Mouse (Mus musculus) limb, embryonic 15.5 days (tissue): ENCODE measurements around the gene Cfap97. TPM values are rescaled to one million over a fixed set of nuclear protein-coding genes. Genes with fewer than 3 reads are reported as not detected.
"Not testable (repeated sequence)": the region's sequence is repeated elsewhere in the genome, so short reads cannot be mapped to it uniquely, and the experiment has no call there.

Source experiments
- ATAC-seq: fragments of 200-750 bp; cut with Nextera tagmentation; 2 replicates; pipeline ENCODE4 v1.8.0; 2017; ENCODE audit warnings: low read depth, moderate TSS enrichment; ENCODE audit not compliant: insufficient number of reproducible peaks, low FRiP score, low TSS enrichment
- H3K27ac ChIP-seq: fragments of 300-500 bp; sonication (generic); 2 replicates; pipeline ENCODE4 v1.5.1; 2015; ENCODE audit warnings: moderate library complexity, mild to moderate bottlenecking, inconsistent platforms
- H3K27me3 ChIP-seq: fragments of 300-500 bp; sonication (generic); 2 replicates; pipeline ENCODE4 v1.6.1; 2015; ENCODE audit warnings: inconsistent platforms
- H3K36me3 ChIP-seq: fragments of 300-500 bp; sonication (generic); 2 replicates; pipeline ENCODE4 v1.6.1; 2015; ENCODE audit warnings: inconsistent platforms
- H3K4me1 ChIP-seq: fragments of 300-500 bp; sonication (generic); 2 replicates; pipeline ENCODE4 v1.6.1; 2015; ENCODE audit warnings: inconsistent platforms
- H3K4me2 ChIP-seq: fragments of 300-500 bp; sonication (generic); 2 replicates; pipeline ENCODE4 v1.6.1; 2015; ENCODE audit warnings: mild to moderate bottlenecking, inconsistent platforms
- H3K4me3 ChIP-seq: fragments of 300-500 bp; sonication (generic); 2 replicates; pipeline ENCODE4 v1.5.1; 2015; ENCODE audit warnings: mild to moderate bottlenecking, inconsistent platforms
- H3K9ac ChIP-seq: fragments of 300-500 bp; sonication (generic); 2 replicates; pipeline ENCODE4 v1.6.1; 2015; ENCODE audit warnings: inconsistent platforms
- H3K9me3 ChIP-seq: fragments of 300-500 bp; sonication (generic); 2 replicates; pipeline ENCODE4 v1.6.1; 2016; ENCODE audit warnings: inconsistent platforms
- WGBS: fragments of 180-500 bp; shearing (Covaris S2); methylation state at CpG from one replicate; pipeline ENCODE4 v1.1.7; 2015; 5-methylcytosine and 5-hydroxymethylcytosine counted together
- polyA plus RNA-seq: library from polyadenylated mRNA; unstranded; fragments of >200 nt; fragmentation: Nextera tagmentation; extraction: Ambion mirVana; gene quantifications from 2 replicates; pipeline ENCODE4 v1.2.1, GENCODE M21; 2015

Gene Cfap97
- 26.4 and 27.4 TPM in 2 replicates for polyA plus RNA-seq

DNA sequence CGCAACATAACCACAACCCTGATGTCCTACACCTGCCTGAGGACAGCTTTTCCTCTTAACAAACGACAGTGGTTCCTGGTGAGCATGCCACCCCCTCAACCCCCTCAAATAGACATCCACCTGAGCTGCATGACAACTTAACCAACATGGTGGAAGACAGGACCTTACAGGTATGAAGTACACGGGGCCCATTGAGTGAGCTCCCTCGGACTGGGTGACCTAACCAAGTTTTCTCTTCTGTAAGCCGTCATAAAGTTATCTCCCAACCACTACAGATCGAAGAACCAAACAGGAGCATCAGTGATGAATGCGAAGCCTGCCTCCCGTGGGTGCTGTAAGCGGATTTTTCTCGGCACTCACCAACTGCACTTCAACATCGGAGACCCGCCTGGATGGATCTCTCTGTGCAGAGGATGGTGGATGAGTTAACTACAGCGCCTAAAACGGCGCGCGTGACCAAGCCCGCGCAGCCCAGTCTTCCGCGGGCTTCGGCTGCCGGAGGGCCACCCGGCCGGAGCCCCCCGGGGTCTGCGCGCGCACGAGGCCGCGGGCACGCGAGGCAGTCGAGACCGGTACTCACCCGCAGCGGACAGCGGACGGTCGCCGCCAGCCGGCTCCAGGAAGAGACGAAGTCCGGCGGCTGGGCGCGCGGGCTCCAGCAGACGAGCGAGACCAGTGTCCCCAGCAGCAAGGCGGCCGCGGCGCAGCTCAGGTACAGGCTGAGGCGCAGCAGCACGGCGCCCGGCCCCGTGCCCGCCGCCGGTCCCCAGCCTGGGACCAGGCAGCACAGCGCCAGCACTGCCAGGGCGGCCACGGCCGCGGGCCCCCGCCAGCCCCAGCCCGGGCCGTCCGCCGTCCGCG lies at the start of gene Cfap97:
Cfap97 (plus strand) TSS at position 570 of the 861 bp plus-strand sequence.
- no peaks in the 10 kb centered on the region for H3K9me3 ChIP-seq
- H3K4me1 ChIP-seq, result peaks cover 17% of the 10 kb centered on the region
- no peaks in the 10 kb centered on the region for H3K36me3 ChIP-seq
- peak within 1 kb of the TSS; percentile 64 for H3K27ac ChIP-seq
- H3K27me3 ChIP-seq, result peaks cover 2% of the 10 kb centered on the region; the same call in 1 of the 2 replicates
- peak within 1 kb of the TSS; percentile 78 for H3K4me2 ChIP-seq
- ATAC-seq, result peak; percentile 64
- H3K4me3 ChIP-seq, result peak within 1 kb of the TSS; percentile 70
- H3K9ac ChIP-seq, result peak within 1 kb of the TSS; percentile 56
- WGBS, result 1% methylated on average over 59 of the region's 75 CpGs

DNA sequence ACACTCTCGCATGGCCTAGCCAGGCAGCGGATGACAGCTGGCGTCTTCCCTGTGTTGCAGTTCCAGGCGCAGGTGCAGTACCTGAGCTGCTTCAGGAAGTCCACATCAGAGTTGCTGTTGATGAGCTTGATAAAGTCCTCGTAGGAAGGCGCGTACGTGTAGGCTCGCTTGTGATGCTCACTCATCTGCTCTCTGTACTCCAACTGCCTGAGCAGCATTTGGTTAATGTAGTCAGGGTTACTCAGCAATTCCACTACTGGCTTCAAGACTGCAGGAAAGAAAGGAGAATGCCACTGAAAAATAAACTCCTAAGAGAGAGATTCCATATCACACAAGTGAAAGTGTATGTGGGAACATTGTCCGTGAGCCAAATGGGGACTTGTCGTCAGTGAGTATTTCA lies 48.1 kb upstream of the Cfap97 start:
- Histone ChIP-seq H3K36me3 (peaks cover 31% of the 10 kb centered on the region), H3K4me2 (no peak overlapping the region), H3K9ac (no peak overlapping the region), H3K4me3 (no peak overlapping the region), H3K27me3 (no peaks in the 10 kb centered on the region), H3K27ac (no peak overlapping the region), H3K9me3 (no peaks in the 10 kb centered on the region), H3K4me1 (no peaks in the 10 kb centered on the region)
- ATAC-seq, result no peak
- WGBS, result 92% methylated on average over 11 of the region's 11 CpGs

DNA sequence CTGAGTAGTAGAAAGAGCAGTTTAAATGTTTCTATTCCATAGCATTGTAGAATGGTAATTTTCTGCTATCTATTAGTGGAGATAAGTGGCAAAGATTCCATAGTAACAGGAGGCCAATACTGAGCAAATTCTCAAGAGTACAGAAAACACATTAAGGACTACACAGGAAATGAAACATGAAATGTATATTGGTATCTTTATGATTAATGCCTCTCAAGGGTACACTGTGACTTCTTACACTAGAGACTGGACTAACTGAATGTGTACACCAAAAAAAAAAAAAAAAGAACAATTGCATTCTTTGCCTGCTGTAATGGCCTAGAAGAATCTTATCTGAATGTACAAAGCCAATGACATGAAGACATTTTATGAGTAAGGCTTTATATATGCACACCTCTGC lies 43.9 kb upstream of the Cfap97 start:
- H3K4me1 ChIP-seq, result no peaks in the 10 kb centered on the region
- no peaks in the 10 kb centered on the region for H3K9me3 ChIP-seq
- no peak overlapping the region for H3K27ac ChIP-seq
- no peak overlapping the region for H3K4me2 ChIP-seq
- no peak overlapping the region for H3K4me3 ChIP-seq
- ATAC-seq, result no peak
- H3K36me3 ChIP-seq, result 0 out of 2 replicates have a peak, but pooled peaks cover 11% of the 10 kb centered on the region
- no peak overlapping the region for H3K9ac ChIP-seq
- no peaks in the 10 kb centered on the region for H3K27me3 ChIP-seq

GRCm38 (mm10) chr8:46113421-46114170 lies 38.0 kb upstream of the Cfap97 start:
- H3K4me3 ChIP-seq, H3K36me3 ChIP-seq, H3K9ac ChIP-seq, H3K9me3 ChIP-seq, H3K27me3 ChIP-seq, H3K27ac ChIP-seq, H3K4me2 ChIP-seq, H3K4me1 ChIP-seq, ATAC-seq: not testable (repeated sequence)

- Histone ChIP-seq H3K36me3 (peaks cover 6% of the 10 kb centered on the region; the same call in 1 of the 2 replicates), H3K9me3 (no peaks in the 10 kb centered on the region), H3K9ac (no peak overlapping the region), H3K4me2 (no peak overlapping the region), H3K27ac (no peak overlapping the region), H3K27me3 (no peaks in the 10 kb centered on the region), H3K4me3 (no peak overlapping the region), H3K4me1 (no peaks in the 10 kb centered on the region)
- WGBS, result 85% methylated on average over 3 of the region's 3 CpGs
- ATAC-seq, result no peak
These were observed 34.4 kb upstream of the Cfap97 start for GRCm38 (mm10) chr8:46117172-46117571.

- no peak for ATAC-seq
- no peaks in the 10 kb centered on the region for H3K9me3 ChIP-seq
- H3K9ac ChIP-seq, result no peak overlapping the region
- H3K27me3 ChIP-seq, result no peaks in the 10 kb centered on the region
- H3K27ac ChIP-seq, result no peak overlapping the region
- peaks cover 10% of the 10 kb centered on the region; the same call in 1 of the 2 replicates for H3K36me3 ChIP-seq
- H3K4me2 ChIP-seq, result no peak overlapping the region
- H3K4me3 ChIP-seq, result no peak overlapping the region
- WGBS, result 94% methylated on average over 3 of the region's 3 CpGs
- no peaks in the 10 kb centered on the region for H3K4me1 ChIP-seq
These were observed 32.4 kb upstream of the Cfap97 start for GRCm38 (mm10) chr8:46119176-46119575.

- no peaks in the 10 kb centered on the region for H3K9me3 ChIP-seq
- H3K27me3 ChIP-seq, result no peaks in the 10 kb centered on the region
- WGBS, result 91% methylated on average over 2 of the region's 2 CpGs
- H3K36me3 ChIP-seq, result 0 out of 2 replicates have a peak, but pooled peaks cover 4% of the 10 kb centered on the region
- H3K4me1 ChIP-seq, result no peaks in the 10 kb centered on the region
- H3K9ac ChIP-seq, result no peak overlapping the region
- no peak overlapping the region for H3K4me3 ChIP-seq
- ATAC-seq, result peak; percentile 44; the same call in 1 of the 2 replicates
- H3K27ac ChIP-seq, result no peak overlapping the region
- no peak overlapping the region for H3K4me2 ChIP-seq
These were observed 29.1 kb upstream of the Cfap97 start for GRCm38 (mm10) chr8:46122498-46122897.

DNA sequence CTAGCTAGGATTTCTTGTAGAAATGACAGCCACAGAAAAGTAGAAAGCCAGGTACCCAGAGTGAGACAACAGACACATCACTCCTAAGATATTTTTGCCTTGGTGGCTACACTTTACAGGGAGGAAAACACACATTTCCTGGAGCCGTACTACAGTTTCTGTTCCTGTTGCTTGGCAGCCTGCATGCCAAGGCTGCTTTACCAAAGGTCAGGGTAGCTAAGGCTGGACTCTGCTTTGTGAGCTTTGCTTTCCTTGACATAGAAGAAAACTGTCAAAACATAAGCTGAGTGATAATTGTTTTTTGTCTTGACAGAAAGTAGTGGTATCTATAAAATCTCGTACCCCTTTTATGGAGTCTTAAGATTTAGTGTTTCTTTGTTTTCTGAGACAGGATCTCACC lies 21.1 kb upstream of the Cfap97 start:
- ATAC-seq, result no peak
- 67% methylated on average over 2 of the region's 2 CpGs for WGBS
- H3K4me1 ChIP-seq, result no peaks in the 10 kb centered on the region

GRCm38 (mm10) chr8:46135546-46135945 lies 16.0 kb upstream of the Cfap97 start:
- not testable (repeated sequence) for H3K27ac ChIP-seq, H3K4me2 ChIP-seq, H3K4me1 ChIP-seq, H3K9ac ChIP-seq, H3K36me3 ChIP-seq, H3K27me3 ChIP-seq, H3K4me3 ChIP-seq, ATAC-seq, H3K9me3 ChIP-seq
- WGBS, result 89% methylated on average over 2 of the region's 2 CpGs

More for the DNA sequence above, 21.1 kb upstream of the Cfap97 start:
- Histone ChIP-seq H3K9me3 (no peaks in the 10 kb centered on the region), H3K27me3 (no peaks in the 10 kb centered on the region), H3K4me3 (no peak overlapping the region), H3K9ac (no peak overlapping the region), H3K36me3 (peaks cover 5% of the 10 kb centered on the region), H3K27ac (no peak overlapping the region), H3K4me2 (no peak overlapping the region)

- WGBS, result 66% methylated on average over 1 of the region's 1 CpGs
These were observed 14.2 kb upstream of the Cfap97 start for GRCm38 (mm10) chr8:46137336-46137735.

DNA sequence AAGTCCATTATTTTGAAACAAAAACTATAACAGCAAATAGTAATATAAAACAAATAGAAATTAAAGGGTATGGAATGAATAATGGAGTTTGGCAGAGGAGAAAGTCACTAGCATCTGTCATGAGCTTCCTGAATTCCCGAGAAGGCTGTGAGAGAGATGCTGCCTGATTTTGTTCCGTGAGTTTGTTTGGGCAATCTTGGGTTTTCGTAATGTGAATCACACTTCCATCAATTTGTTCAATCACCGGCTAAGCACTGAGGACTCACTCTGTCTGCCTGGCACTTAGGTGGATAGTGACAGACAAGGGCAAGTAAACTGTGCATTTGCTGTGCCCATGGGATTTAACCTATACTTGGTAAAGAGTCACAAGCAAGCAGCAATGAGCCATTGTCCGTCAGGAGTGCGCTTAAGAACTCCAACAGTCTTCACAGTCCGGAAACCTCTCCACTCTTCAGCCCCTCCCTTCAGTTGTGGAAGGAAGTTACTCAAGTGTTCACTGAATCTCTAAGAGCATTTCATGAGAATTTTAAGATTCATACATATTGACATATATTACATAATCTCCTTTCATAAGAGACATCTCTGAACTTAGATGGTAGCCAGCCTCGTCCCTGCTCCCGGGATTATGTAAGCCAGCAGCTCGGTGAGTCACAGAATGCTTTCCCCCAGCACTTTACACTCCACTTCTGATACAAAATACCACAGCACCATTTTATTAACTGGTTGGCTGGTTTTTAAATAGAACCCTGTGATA lies 13.6 kb upstream of the Cfap97 start:
- Histone ChIP-seq H3K4me3 (no peak overlapping the region), H3K4me2 (no peak overlapping the region), H3K36me3 (peaks cover 5% of the 10 kb centered on the region), H3K9me3 (no peaks in the 10 kb centered on the region), H3K9ac (no peak overlapping the region), H3K27ac (no peak overlapping the region), H3K27me3 (no peaks in the 10 kb centered on the region), H3K4me1 (no peaks in the 10 kb centered on the region; the same call in 1 of the 2 replicates)
- 78% methylated on average over 10 of the region's 10 CpGs for WGBS
- no peak for ATAC-seq

More at GRCm38 (mm10) chr8:46137336-46137735, 14.2 kb upstream of the Cfap97 start:
- Histone ChIP-seq H3K4me1 (no peaks in the 10 kb centered on the region; the same call in 1 of the 2 replicates), H3K4me2 (no peak overlapping the region), H3K4me3 (no peak overlapping the region), H3K9ac (no peak overlapping the region), H3K9me3 (no peaks in the 10 kb centered on the region), H3K27ac (no peak overlapping the region), H3K36me3 (peaks cover 5% of the 10 kb centered on the region), H3K27me3 (no peaks in the 10 kb centered on the region)
- no peak for ATAC-seq
